Mouse (Mus musculus): Measurements from ENCODE around the gene Sae1.

Sae1 gene

GRCm38 (mm10) chr7:16349999-16350398 lies 37.6 kb downstream of the Sae1 start:
- DNase-seq = no peak

DNA sequence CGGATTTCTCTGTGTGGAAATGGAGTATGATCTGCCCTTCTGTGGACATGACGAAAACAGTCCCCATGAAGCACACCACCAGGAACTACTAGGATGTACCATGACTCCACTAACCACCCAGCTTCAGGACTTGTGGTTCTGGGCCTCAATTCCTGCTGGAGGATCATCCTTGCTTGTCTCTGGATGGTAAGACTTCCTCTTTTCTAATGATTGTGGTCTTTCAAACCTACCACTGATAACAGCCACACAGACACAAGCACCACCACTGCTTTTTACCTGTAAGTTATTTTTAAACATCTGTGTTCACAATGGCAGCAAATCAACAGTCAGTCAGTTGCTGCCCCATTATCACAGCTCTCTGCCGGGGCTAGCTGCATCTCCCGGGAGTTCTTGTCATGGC lies 42.3 kb downstream of the Sae1 start:
- DNase-seq = no peak

DNA sequence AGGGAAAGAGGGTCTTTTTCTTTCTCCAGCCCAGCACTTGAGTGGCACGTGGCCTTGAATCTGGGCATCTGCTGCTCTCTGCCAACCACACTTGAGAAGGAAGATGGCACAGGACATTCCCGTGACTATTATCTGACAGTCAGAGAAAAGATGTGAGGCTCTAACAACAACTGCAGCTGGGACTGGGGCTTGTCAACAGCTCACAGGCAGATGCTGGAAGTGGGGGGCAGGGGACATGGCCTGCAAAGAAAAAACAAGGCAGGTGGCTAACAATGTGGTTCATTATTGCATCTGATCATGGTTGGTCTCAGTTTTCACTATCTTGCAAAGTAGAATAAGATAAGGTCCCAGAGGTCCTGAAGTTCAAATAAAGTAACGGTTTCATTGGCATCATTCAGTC lies 43.0 kb downstream of the Sae1 start:
- DNase-seq = no peak

DNA sequence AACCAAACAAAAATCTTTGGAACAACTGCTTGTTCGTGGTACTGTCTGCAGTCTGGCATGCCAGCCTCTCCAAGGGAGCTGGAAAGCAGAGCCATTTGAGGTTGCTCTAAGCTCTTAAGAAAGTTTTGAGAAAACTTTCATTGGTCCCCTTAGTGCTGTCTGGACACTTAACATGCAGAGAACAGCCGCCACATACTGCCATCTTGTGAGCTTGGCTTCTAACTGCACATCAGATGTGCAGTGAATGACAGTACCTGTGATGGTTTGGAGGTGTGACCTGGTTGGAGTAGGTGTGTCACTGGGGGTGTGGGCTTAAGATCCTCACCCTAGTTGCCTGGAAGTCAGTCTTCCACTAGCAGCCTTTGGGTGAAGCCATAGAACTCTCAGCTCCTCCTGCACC lies 49.9 kb downstream of the Sae1 start:
- no peak for DNase-seq

DNA sequence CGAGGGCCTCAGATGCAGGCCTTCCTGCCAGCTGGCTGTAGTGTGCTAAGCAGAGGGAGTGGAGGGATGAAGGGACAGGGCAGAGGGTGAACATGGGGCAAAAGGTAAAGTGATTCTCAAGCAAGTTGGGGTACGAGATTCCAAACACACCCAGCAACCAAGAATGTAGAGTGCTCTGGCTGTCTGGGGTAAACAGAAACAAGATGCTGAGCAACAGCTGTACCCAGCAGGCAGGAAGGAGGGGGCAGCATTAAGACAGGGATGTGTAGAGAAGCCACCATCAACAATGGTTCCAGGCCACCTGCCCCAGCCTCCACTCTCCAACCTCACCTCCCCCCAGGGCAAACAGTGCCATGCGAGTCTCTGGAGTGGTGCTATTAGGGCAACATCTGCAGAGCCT lies 58.5 kb downstream of the Sae1 start:
- no peak for DNase-seq

GRCm38 (mm10) chr7:16326607-16326971 lies 61.0 kb downstream of the Sae1 start:
- no peak for DNase-seq

- peak; percentile 74 to 77 for DNase-seq
Measured at GRCm38 (mm10) chr7:16325920-16326606, 61.5 kb downstream of the Sae1 start.

GRCm38 (mm10) chr7:16324661-16325060 lies 62.9 kb downstream of the Sae1 start:
- no peak for DNase-seq

- no peak for DNase-seq
Measured at GRCm38 (mm10) chr7:16320479-16320878, 67.1 kb downstream of the Sae1 start.

DNA sequence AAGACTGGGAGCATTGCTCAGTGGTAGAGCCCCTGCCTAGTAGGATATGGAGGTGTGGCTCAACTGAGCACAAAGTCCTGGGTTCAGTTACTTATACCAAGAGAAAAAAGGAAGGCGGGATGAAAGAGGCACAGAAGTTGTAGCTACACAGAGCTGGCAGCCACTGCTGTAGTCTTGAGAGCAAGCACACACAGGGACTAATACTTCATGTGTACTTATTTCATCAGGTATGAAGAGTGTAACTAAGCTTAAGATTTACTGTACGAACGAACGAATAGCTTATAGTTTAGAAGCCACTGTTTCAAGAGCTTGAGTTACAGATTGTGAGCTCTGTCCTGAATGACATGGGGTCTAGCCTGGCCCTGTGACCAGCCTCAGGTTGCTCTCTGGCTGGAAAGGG lies 68.4 kb downstream of the Sae1 start:
- no peak for DNase-seq

GRCm38 (mm10) chr7:16317094-16317493 lies 70.5 kb downstream of the Sae1 start:
- no peak for DNase-seq

DNA sequence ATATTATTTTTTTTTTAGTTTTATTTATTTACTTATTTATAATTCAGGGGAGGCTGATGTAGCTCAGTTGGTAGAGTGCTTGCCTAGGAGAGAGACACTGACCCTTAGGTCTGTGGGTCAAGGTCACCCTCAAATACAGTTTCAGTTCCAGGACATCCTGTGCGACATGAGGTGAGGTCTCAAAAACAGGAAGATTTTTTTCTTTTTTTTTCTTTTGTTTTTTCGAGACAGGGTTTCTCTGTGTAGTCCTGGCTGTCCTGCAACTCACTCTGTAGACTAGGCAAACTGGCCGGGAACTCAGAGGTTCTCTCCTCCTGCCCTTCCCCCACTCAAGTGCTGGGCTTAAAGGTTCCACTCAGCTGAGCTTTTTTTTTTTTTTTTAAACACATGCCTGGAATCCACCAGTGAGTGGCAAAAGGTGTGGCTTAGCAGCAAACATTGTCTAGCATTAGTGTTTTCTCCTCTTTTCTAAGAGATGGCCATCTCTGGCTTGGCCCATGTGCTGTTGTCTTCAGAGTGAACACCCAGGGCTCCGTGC lies 72.3 kb downstream of the Sae1 start:
- DNase-seq = no peak

DNA sequence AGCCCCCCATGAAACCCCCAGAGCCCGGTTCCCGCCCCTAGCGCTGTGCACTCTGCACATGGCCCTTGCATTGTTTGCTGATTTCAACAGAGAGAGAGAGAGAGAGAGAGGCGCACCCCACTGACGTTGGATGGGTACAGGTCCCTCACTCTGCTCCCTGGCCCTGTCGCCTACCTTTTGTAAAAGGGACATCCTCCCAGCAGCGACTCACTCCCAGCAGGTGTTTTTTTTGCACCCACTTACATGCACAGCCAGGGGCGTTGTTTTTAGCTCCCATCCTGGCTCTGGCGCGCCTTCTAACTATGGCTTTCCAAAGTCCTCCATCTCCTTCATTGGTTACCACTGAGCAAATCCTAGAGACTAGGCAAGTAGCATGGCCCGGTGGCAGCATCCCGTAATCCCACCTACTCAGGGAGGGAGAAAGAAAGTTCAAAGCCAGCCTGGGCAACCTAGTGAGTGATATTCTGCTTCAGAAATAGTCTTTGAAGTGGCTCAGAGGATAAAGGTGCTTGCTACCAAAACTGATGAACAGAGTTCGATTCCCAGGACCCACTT lies 73.3 kb downstream of the Sae1 start:
- DNase-seq = no peak

DNA sequence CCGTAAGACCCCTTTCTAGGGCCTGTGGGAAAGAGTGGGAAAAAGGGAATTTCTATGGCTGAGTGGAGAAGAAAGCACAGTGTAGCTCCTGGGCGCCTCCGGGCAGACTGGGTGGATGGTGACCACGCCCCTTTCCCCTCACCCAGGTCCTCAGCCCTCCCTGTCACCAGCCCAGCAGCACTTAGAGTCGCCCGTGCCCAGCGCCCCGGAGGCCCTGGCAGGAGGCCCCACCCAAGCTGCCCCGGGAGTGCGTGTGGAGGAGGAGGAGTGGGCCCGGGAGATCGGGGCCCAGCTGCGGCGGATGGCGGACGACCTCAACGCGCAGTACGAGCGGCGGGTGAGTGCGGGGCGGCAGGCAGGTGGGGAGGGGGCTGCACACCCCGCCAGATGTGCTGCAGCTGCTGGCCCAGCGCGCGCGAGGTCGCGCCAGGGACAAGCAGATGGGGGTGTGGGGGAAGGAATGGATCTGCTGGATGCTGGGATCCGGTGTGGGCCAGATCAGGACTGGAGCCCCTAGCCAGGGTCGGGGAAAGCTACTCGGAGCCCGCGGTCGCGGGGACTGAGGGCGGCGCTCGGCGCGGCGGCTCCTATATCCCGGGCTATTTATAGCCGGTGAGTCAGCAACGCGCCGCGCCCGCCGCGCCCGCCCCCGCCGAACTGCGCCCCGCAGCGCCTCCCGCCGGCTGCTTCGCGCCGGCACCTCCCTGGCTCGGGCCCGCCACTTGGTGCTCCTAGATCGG lies 74.0 kb downstream of the Sae1 start:
- peak; percentile 86 to 88 for DNase-seq

DNA sequence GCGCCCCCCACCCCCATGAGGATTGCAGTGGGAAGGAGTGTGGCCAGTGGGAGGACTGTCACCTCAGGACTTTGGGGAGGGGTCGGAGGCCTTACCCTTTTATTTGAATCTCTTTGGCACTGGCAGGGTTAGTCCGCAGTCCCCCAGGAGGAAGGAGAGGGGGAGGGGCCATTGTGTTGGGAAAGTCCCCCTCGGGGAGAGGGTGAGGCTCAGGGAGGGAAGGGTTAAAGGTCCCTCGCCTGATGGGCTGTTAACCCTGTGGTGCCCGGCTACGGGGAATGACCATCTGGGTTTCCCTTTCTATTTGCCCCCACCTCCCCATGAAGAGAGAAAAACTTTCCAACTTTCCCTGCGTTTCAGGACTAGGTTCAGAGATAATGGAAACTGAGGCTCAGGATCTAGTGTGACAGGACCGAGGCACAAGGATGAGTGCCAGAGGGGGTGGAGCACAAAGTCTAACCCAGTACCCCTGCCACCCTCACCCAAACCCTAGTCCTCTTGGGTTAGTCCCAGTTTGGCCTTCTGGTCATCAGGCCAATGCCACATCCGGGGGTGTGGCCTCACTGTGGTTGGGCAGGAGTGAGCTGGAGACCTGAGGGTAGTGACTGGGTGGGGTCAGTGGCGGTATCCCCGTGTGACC lies 74.8 kb downstream of the Sae1 start:
- DNase-seq = peak; percentile 44 to 62

GRCm38 (mm10) chr7:16312011-16312671 lies 75.5 kb downstream of the Sae1 start:
- peak; percentile 44 to 45 for DNase-seq

GRCm38 (mm10) chr7:16311453-16312004 lies 76.1 kb downstream of the Sae1 start:
- peak; percentile 40 to 41 for DNase-seq

DNA sequence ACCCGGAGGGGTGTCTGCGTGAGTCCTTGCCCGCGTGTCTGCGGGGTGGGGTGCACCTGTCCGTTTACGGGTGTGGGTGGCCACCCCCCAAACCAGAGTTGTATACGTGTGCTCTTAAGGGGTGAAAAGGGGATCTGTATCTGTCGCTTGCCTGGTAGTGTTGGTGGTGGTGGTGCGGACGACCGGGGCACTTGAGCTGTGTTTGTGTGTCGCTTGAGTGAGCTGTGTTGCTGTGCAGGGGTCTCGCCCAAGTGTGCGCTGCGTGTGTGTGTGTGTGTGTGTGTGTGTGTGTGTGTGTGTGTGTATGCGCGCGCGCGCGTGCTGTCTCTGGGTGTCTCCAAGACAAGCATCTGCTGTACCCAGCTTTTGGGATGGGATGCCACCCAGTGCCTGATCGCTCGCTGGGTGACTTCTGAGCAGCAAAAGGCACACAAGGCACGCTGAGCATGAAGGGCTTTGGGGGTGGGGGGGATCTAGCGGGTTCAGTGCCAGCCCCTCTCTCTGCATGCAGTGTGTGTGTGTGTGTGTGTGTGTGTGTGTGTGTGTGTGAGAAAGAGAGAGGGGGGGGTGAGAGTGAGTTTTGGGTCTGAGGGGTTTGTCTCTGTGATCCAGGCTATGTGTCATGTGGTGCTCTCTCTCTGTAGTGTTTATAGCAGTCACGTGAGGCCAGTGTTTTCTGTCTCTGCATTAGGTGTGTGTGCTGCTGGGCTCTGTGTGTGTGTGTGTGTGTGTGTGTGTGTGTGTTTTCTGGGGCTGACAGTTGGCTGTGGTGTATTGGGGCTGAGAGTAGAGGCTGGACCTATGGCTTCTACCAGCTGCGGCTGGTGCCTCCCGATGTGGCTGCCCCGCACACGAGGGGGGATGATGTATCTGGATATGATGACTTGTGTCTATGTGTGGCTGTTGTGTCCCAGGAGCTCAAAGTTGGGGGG lies 76.8 kb downstream of the Sae1 start:
- peak; percentile 63 to 69 for DNase-seq

- peak; percentile 87 to 91 for DNase-seq
Measured at GRCm38 (mm10) chr7:16310020-16310520, 77.5 kb downstream of the Sae1 start.

DNA sequence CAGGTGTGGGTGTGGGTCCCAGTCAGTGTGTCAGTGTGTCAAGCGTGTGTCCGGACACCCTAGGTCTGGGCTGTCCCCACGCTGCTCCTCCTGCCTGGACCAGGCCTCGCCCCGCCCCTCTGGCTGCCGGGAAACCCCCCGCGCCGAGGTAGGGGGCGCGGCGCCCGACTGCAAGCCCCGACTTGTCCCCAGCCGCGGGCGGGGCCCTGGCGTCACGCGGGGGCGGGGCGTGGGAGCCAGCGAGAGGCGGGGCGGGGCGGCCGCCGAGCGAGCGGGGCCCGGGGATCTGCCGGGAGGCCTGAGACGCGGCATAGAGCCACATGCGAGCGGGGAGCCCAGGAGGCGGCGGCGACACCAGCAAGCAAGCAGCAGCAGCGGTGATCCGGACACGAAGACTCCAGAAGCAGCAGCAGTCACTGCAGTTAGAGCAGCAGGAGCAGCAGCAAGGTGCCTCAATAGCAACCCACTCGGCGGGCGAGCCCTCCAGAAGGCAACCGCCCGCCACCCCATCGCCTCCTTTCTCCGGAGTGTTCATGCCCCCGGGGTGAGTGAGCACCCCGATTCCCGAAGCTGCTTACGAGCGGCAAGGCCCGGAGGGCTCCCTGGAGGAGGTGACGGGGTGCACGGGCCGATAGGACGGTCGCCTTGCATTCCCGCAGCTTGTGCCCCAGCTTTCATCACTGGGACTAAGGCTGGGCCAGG lies 78.1 kb downstream of the Sae1 start:
- peak; percentile 86 to 91 for DNase-seq

Data from cerebellum, postnatal 14 days (tissue).